Comparison of ENCODE assay signal across 8 mouse cellular contexts in the genomic region with DNA sequence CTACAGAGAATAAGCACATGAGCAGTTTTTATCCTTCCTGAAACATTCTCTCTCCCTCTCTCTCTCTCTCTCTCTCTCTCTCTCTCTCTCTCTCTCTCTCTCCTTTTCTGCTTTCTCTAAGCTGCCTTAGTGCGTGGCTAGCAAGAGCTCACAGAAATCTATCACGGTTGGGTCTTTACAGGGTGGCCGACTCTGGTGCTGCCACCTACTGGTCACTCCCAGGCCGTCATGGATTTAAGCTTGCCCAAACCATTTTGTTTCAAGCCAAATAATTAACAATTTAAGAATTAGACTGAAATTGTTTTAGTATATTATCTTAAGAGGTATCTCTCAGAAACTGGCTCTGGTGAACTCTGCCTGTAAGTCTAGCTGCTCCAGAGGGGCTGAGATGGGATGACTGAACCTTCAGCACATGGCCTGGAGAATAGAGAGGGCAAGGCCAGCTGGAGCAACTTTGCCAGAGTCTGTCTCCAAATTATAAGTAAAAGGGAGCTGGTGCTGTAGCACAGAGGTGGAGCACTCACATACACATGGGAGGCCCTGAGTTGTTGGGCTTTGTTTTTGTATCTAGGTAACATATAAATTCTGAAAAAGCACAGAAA. TPM values are rescaled to one million over a fixed set of nuclear protein-coding genes. Genes with fewer than 3 reads are reported as not detected.
A peak's percentile ranks its signal among the peaks of the same experiment; 100 is the strongest.
DNase-seq lines count a peak whose midpoint lies in the region; ATAC-seq and TF ChIP-seq lines count a peak whose summit lies in the region.

No protein-coding gene starts in this region.

- H3K4me1 ChIP-seq in ES-E14 (ENCODE audit: control insufficient read depth in 2 of 2, insufficient read depth in 2 of 2, low read length in 2 of 2, poor library complexity in 1 of 2), result no peaks in the 10 kb centered on the region
- H3K4me1 ChIP-seq in heart, postnatal 0 days (ENCODE audit: control insufficient read depth, insufficient read depth), result no peaks in the 10 kb centered on the region

- DNase-seq in ES-E14 (ENCODE audit: low read depth, low spot score), result peak; percentile 34
- DNase-seq in adrenal gland, adult (ENCODE audit: inconsistent age in 2 of 2, low spot score in 1 of 2), result peak; percentile 45 to 85
- DNase-seq in embryo, embryonic 10.5 days (ENCODE audit: low spot score), result peak; percentile 78
- DNase-seq in heart, postnatal 0 days (ENCODE audit: low spot score), result peak; percentile 40
- DNase-seq in kidney, postnatal 36 days, result peak; percentile 29 to 78
- peak; percentile 67 for DNase-seq in lung, postnatal 10 days
- DNase-seq in ovary, postnatal 36 days (ENCODE audit: low spot score), result peak; percentile 56

- no peak for ATAC-seq in heart, postnatal 0 days (ENCODE audit: insufficient read depth, low read depth)
- no peak for ATAC-seq in erythroblast, adult 5-6 weeks (replicated peaks; ENCODE audit: low FRiP score, poor library complexity, severe bottlenecking)

- in situ Hi-C loops in ES-E14 (cut with MboI; ENCODE audit: low sequenced_read_pairs in 2 of 2, unreplicated experiment in 2 of 2), result no loop called here

- H3K27me3 ChIP-seq in heart, postnatal 0 days (ENCODE audit: control insufficient read depth, insufficient read depth, low read length), result no peaks in the 10 kb centered on the region

- TF ChIP-seq CTCF in heart, postnatal 0 days (IDR thresholded peaks at IDR 0.05; ENCODE audit: low read depth), result peak; percentile 74

- no peak overlapping the region for H3K4me2 ChIP-seq in heart, postnatal 0 days (ENCODE audit: low read depth, low read length)

- no peak overlapping the region for H3K4me3 ChIP-seq in ES-E14 (ENCODE audit: insufficient read depth in 1 of 2, low read depth in 1 of 2, low read length in 2 of 2, poor library complexity in 1 of 2, severe bottlenecking in 1 of 2)
- H3K4me3 ChIP-seq in heart, postnatal 0 days (ENCODE audit: low read depth, low read length), result no peak overlapping the region

- TF ChIP-seq EP300 in heart, postnatal 0 days (IDR thresholded peaks at IDR 0.05; ENCODE audit: low read depth), result no peak

- H3K27ac ChIP-seq in ES-E14 (ENCODE audit: insufficient read depth, low read depth, low read length, poor library complexity, severe bottlenecking), result no peak overlapping the region
- no peak overlapping the region for H3K27ac ChIP-seq in heart, postnatal 0 days (ENCODE audit: low read depth)

- 9% methylated on average over 4 of the region's 4 CpGs for WGBS in heart, postnatal 0 days

- H3K9me3 ChIP-seq in ES-E14 (ENCODE audit: control insufficient read depth, insufficient read depth, low read depth, low read length), result no peaks in the 10 kb centered on the region
- H3K9me3 ChIP-seq in heart, postnatal 0 days (replicated peaks; ENCODE audit: control insufficient read depth, low read length), result no peaks in the 10 kb centered on the region

- H3K9ac ChIP-seq in ES-E14 (ENCODE audit: insufficient read depth, low read depth, low read length, poor library complexity, severe bottlenecking), result no peak overlapping the region
- H3K9ac ChIP-seq in heart, postnatal 0 days (replicated peaks; ENCODE audit: low read depth, low read length), result no peak overlapping the region

- H3K36me3 ChIP-seq in ES-E14 (ENCODE audit: control insufficient read depth, insufficient read depth, low read length, poor library complexity, severe bottlenecking), result no peaks in the 10 kb centered on the region
- no peaks in the 10 kb centered on the region for H3K36me3 ChIP-seq in heart, postnatal 0 days (replicated peaks; ENCODE audit: control insufficient read depth, insufficient read depth, low read length)

TF ChIP-seq in ES-E14, 5 proteins besides CTCF, POLR2A, EP300 and RAD21:
- TF ChIP-seq ZC3H11A (IDR thresholded peaks at IDR 0.05; ENCODE audit: borderline replicate concordance, low read depth, low read length) (peak; percentile 65; the same call in 1 of the 2 replicates), HCFC1 (IDR thresholded peaks at IDR 0.05; ENCODE audit: borderline replicate concordance, insufficient read depth, low read length) (no peak)

RNA-seq across cellular contexts. Expression of a gene that starts 23.7 kb away (rescaled TPM):
- total RNA-seq in ES-E14 (2012; rRNA removed), result not detected in 2 replicates
- 0.81 TPM in 1 of 2 replicates, not detected in the other for total RNA-seq in heart, postnatal 0 days (2014; rRNA removed; ENCODE audit: low replicate concordance)
- 1.6 and 1.9 TPM in 2 replicates for polyA plus RNA-seq in heart, postnatal 0 days (2015; fragmentation: Nextera tagmentation; extraction: Ambion mirVana)
- not detected in 2 replicates for total RNA-seq in erythroblast, adult 5-6 weeks (2015; ENCODE audit: low replicate concordance)
- not detected in 2 replicates for total RNA-seq in erythroblast, adult 5-6 weeks (2017; ENCODE audit: low replicate concordance)
